Mouse (Mus musculus) lung, adult 2 months (tissue): ENCODE data around the gene B4galt1.

Experiments
- CTCF ChIP-seq: fragments of 200-500 bp; IDR thresholded peaks from 2 replicates; pipeline ENCODE4 v1.5.1; 2011; ENCODE audit warnings: mild to moderate bottlenecking, low read length, control low read depth; ENCODE audit not compliant: insufficient read depth
- POLR2A ChIP-seq: fragments of 200-500 bp; IDR thresholded peaks from 2 replicates; pipeline ENCODE4 v1.6.1; 2011; ENCODE audit warnings: low read depth, mild to moderate bottlenecking, control low read depth, low read length, borderline replicate concordance; ENCODE audit errors: extremely low read depth

DNA sequence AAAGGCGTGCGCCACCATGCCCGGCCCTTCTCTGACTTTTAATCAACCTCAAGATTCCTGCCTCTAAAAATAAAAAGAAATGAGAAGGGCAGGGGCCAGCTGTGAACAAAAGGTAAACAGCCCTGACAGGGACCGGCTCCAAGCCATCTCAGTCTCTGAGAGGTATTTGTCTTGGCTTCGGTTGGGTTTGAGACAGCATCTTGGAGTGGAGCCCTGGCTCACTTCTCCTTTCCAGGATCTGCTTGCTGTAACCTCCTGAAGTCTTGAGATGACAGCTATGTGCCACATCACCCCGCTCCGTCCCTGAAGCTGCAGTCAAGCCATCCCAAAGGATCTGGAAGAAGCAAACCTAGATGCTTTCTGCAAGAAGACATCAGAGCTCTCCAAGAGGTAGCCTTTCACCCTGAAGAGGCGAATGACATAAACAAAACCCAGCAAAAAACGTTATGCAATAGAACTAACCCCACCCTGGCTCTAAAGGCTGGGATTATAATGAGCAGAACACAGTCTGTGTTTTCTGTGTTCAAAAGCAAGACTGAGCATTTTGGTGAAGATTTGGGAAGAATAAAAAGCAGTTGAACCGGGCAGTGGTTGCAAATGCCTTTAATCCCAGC is 69.1 kb downstream of the B4galt1 start:
- TF ChIP-seq CTCF, result no peak
- TF ChIP-seq POLR2A, result no peak
